Mouse (Mus musculus): ENCODE measurements around the gene Cmtm2b. TPM values are rescaled to one million over a fixed set of nuclear protein-coding genes. Genes with fewer than 3 reads are reported as not detected.
"Not testable (repeated sequence)": the region's sequence is repeated elsewhere in the genome, so short reads cannot be mapped to it uniquely, and the experiment has no call there.

Gene Cmtm2b
- polyA plus RNA-seq, 1 experiment from 2014 or later = not detected

DNA sequence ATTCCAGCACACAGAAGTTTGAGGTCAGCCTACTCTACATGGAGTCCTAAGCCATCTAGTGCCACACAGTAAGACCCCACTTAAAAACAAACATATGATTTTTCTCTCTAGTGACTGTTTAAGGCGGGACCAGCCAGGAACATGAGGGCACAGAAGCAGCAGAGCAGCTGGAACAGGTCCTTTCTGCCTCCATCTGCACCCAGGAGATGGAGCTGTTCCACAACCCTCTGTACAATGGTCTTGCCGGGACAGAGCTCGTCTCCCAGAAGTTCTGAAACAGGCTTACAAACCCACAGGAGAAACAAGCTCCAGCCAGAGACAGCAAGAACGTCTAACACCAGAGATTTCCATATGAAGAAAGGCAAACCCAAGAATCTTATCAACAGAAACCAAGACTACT is 8.7 kb upstream of the Cmtm2b start:
- Histone ChIP-seq H3K4me2 (ENCODE audit: low read depth) (no peak overlapping the region), H3K36me3 (ENCODE audit: control insufficient read depth, insufficient read depth, low read length) (no peaks in the 10 kb centered on the region), H3K27ac (ENCODE audit: low read depth, low read length) (no peak overlapping the region), H3K9ac (ENCODE audit: low read length) (no peak overlapping the region), H3K9me3 (ENCODE audit: control insufficient read depth, low read length) (no peaks in the 10 kb centered on the region), H3K27me3 (ENCODE audit: control insufficient read depth, insufficient read depth, low read length) (no peaks in the 10 kb centered on the region), H3K4me3 (ENCODE audit: low read depth, low read length) (no peak overlapping the region), H3K4me1 (ENCODE audit: control insufficient read depth, insufficient read depth, low read length) (no peaks in the 10 kb centered on the region)
- no peak for DNase-seq (ENCODE audit: low spot score)
- WGBS = 76% methylated on average over 4 of the region's 4 CpGs
- ATAC-seq (ENCODE audit: insufficient read depth, low FRiP score, low TSS enrichment) = no peak

DNA sequence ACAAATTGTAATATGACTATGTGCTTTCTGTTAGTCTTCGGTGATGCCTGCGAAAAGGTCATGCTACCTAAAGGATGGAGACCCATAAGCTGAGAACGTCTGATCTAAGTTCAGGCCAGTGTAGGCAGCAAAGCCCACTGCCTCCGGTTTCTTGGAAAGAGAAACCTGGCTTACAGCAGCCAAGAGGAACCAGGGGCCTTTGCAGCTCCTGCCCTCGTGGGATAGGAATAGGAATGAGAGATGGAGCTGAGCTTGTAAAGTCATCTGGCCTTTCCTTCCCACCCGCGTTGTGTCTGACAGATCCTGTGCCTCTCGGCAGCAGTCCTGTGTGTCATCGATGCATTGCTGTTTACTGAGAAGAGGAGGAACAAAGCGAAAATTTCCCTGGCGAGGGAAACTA is 763 bp upstream of the Cmtm2b start, which contains the start of gene Gm11020:
TSS of gene Gm11020 (plus strand) at position 301 of the 400 bp plus-strand sequence.
- ATAC-seq (ENCODE audit: insufficient read depth, low FRiP score, low TSS enrichment); H3K27me3 ChIP-seq (ENCODE audit: control insufficient read depth, insufficient read depth, low read length); H3K9me3 ChIP-seq (ENCODE audit: control insufficient read depth, low read length); H3K4me3 ChIP-seq (ENCODE audit: low read depth, low read length); H3K4me1 ChIP-seq (ENCODE audit: control insufficient read depth, insufficient read depth, low read length); H3K36me3 ChIP-seq (ENCODE audit: control insufficient read depth, insufficient read depth, low read length); DNase-seq (ENCODE audit: low spot score); H3K4me2 ChIP-seq (ENCODE audit: low read depth); H3K27ac ChIP-seq (ENCODE audit: low read depth, low read length); H3K9ac ChIP-seq (ENCODE audit: low read length): not testable (repeated sequence)
- 85% methylated on average over 7 of the region's 11 CpGs for WGBS

DNA sequence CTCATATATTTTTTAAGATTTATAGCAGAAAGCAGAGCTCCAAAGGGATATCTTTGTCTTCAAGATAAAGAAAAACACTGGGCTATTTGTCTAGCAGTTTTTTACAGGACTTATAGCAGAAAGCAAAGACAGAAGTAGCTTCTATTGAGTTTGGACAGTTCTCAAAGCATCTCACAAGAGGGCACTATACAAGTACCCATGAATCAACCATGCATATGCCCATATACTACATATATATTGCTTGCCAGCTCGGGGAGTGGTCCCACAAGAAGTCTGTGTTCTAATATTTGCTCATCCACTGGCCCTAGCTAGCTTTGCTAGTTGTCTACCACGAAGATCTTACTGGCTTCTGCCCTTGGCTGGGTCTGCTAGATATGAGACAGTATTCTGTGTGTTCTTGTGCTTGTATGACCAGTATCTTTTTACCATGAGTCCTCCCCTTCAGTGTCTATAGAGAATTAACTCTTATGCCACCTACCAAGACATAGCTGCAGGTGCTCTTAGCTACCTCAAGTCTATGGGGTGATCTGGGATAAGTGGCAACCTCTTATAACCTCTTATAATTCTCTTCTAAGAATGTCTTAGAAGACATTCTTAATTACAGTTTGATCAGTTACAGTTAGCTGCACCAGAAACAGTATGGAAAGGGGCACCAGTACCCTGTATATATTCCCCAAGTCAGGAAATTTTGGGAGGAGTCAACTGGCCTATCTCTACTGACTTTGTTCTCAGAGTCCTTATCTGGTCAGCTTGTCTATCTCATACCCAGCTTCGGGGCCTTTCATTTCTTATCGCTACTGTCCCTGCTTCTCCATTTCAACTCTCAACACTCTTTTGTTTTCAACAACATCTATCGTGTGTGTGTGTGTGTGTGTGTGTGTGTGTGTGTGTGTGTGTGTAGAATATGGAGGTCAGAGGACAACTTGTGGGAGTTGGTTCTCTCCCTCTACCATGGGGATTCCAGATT is 10.9 kb downstream of the Cmtm2b start:
- DNase-seq (ENCODE audit: low spot score) (no peak), ATAC-seq (ENCODE audit: insufficient read depth, low FRiP score, low TSS enrichment) (no peak)
- H3K27me3 ChIP-seq (ENCODE audit: control insufficient read depth, insufficient read depth, low read length) = no peaks in the 10 kb centered on the region
- H3K9me3 ChIP-seq (ENCODE audit: control insufficient read depth, low read length) = no peaks in the 10 kb centered on the region
- no peak overlapping the region for H3K4me3 ChIP-seq (ENCODE audit: low read depth, low read length)
- H3K36me3 ChIP-seq (ENCODE audit: control insufficient read depth, insufficient read depth, low read length) = no peaks in the 10 kb centered on the region
- H3K9ac ChIP-seq (ENCODE audit: low read length) = no peak overlapping the region
- no peaks in the 10 kb centered on the region for H3K4me1 ChIP-seq (ENCODE audit: control insufficient read depth, insufficient read depth, low read length)
- H3K27ac ChIP-seq (ENCODE audit: low read depth, low read length) = no peak overlapping the region
- 81% methylated on average over 5 of the region's 5 CpGs for WGBS
- H3K4me2 ChIP-seq (ENCODE audit: low read depth) = no peak overlapping the region

DNA sequence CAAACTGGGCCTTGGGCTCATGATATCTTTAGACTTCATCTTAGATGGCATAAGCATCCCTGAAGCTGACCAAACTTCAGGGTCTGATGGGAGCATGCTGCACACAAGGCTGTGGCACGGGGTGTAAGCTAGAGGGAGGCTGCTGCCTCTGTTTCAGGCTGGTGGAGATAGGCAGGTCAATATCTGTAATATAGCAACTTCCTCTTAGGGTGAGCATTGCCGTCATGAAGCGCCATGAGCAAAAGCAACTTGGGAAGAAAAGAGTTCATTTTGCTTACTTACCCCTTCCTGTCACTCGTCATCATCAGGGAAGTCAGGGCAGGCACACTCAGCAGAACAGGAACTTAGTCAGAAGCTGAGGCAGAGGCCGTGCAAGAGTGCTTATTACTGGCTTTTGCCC is 11.8 kb downstream of the Cmtm2b start:
- H3K4me1 ChIP-seq (ENCODE audit: control insufficient read depth, insufficient read depth, low read length) = no peaks in the 10 kb centered on the region
- no peak for DNase-seq (ENCODE audit: low spot score)
- H3K9me3 ChIP-seq (ENCODE audit: control insufficient read depth, low read length) = no peaks in the 10 kb centered on the region
- ATAC-seq (ENCODE audit: insufficient read depth, low FRiP score, low TSS enrichment) = no peak
- H3K4me2 ChIP-seq (ENCODE audit: low read depth) = no peak overlapping the region
- H3K36me3 ChIP-seq (ENCODE audit: control insufficient read depth, insufficient read depth, low read length) = no peaks in the 10 kb centered on the region
- 77% methylated on average over 5 of the region's 5 CpGs for WGBS
- no peak overlapping the region for H3K27ac ChIP-seq (ENCODE audit: low read depth, low read length)
- no peak overlapping the region for H3K4me3 ChIP-seq (ENCODE audit: low read depth, low read length)
- H3K9ac ChIP-seq (ENCODE audit: low read length) = no peak overlapping the region
- no peaks in the 10 kb centered on the region for H3K27me3 ChIP-seq (ENCODE audit: control insufficient read depth, insufficient read depth, low read length)

DNA sequence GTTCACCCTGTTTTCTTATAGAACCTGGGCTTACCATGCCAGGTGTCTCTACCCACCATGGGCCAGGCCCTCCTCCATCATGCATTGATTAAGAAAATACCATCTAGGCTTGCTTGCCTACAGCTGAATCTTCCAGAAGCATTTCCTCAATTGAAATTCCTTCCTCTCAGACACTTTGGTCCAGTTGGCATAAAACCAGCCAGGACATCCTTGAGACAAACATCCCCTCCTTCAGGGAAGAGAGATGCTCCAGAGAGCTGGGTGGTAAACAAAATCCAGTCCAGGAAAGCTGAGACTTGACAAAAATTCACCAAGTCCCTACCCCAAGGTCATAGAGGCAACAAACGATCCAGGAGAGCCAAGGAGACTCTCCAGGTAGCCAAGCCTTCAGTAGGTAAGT is 12.2 kb downstream of the Cmtm2b start:
- Histone ChIP-seq H3K4me3 (ENCODE audit: low read depth, low read length) (no peak overlapping the region), H3K36me3 (ENCODE audit: control insufficient read depth, insufficient read depth, low read length) (no peaks in the 10 kb centered on the region), H3K27ac (ENCODE audit: low read depth, low read length) (no peak overlapping the region), H3K9ac (ENCODE audit: low read length) (no peak overlapping the region), H3K27me3 (ENCODE audit: control insufficient read depth, insufficient read depth, low read length) (no peaks in the 10 kb centered on the region), H3K9me3 (ENCODE audit: control insufficient read depth, low read length) (no peaks in the 10 kb centered on the region), H3K4me1 (ENCODE audit: control insufficient read depth, insufficient read depth, low read length) (no peaks in the 10 kb centered on the region), H3K4me2 (ENCODE audit: low read depth) (no peak overlapping the region)
- DNase-seq (ENCODE audit: low spot score) (no peak), ATAC-seq (ENCODE audit: insufficient read depth, low FRiP score, low TSS enrichment) (no peak)
- 86% methylated on average over 1 of the region's 1 CpGs for WGBS

DNA sequence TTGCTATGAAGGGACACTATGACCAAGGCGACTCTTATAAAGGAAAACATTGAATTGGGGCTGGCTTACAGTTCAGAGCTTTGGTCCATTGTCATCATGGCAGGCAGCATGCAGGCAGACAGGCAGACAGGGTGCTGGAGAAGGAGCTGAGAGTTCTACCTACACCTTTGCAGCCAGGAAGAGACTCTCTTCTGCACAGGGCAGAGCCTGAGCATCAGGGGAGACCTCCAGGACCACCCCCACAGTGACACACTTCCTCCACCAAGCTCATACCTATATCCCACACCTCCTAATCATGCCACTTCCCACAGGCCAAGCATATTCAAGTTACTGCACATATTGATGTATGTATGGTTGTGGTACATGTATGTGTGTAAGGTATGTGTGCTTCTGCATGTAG is 14.8 kb downstream of the Cmtm2b start:
- no peaks in the 10 kb centered on the region for H3K27me3 ChIP-seq (ENCODE audit: control insufficient read depth, insufficient read depth, low read length)
- no peak overlapping the region for H3K4me2 ChIP-seq (ENCODE audit: low read depth)
- H3K36me3 ChIP-seq (ENCODE audit: control insufficient read depth, insufficient read depth, low read length) = no peaks in the 10 kb centered on the region
- no peak overlapping the region for H3K4me3 ChIP-seq (ENCODE audit: low read depth, low read length)
- peaks cover 3% of the 10 kb centered on the region; the same call in 1 of the 2 replicates for H3K4me1 ChIP-seq (ENCODE audit: control insufficient read depth, insufficient read depth, low read length)
- no peak overlapping the region for H3K27ac ChIP-seq (ENCODE audit: low read depth, low read length)
- no peaks in the 10 kb centered on the region for H3K9me3 ChIP-seq (ENCODE audit: control insufficient read depth, low read length)
- WGBS = 82% methylated on average over 1 of the region's 1 CpGs
- ATAC-seq (ENCODE audit: insufficient read depth, low FRiP score, low TSS enrichment) (no peak), DNase-seq (ENCODE audit: low spot score) (no peak)
- no peak overlapping the region for H3K9ac ChIP-seq (ENCODE audit: low read length)

DNA sequence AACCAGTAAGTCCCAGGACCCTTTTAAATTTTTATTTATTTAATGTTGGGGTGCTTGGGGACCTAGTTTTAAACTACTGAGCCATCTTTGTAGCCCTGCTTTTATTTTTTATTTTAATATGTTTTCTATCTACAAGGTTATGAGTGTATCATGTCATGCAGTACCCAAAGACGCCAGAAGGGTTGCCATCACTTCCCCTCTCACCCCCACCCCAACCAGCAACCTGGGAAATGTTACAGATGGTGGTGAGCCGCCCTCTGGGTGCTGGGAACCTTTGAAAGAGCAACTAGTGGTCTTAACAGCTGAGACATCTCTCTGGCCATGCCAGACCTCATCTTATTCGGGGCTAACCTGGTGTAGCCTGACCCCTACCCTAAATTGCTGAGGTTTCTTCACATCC is 15.9 kb downstream of the Cmtm2b start:
- no peaks in the 10 kb centered on the region for H3K9me3 ChIP-seq (ENCODE audit: control insufficient read depth, low read length)
- no peak overlapping the region for H3K9ac ChIP-seq (ENCODE audit: low read length)
- ATAC-seq (ENCODE audit: insufficient read depth, low FRiP score, low TSS enrichment) (no peak), DNase-seq (ENCODE audit: low spot score) (no peak)
- no peak overlapping the region for H3K4me3 ChIP-seq (ENCODE audit: low read depth, low read length)
- H3K4me1 ChIP-seq (ENCODE audit: control insufficient read depth, insufficient read depth, low read length) = peaks cover 3% of the 10 kb centered on the region; the same call in 1 of the 2 replicates
- no peaks in the 10 kb centered on the region for H3K27me3 ChIP-seq (ENCODE audit: control insufficient read depth, insufficient read depth, low read length)
- H3K27ac ChIP-seq (ENCODE audit: low read depth, low read length) = no peak overlapping the region
- 44% methylated on average over 3 of the region's 3 CpGs for WGBS
- no peak overlapping the region for H3K4me2 ChIP-seq (ENCODE audit: low read depth)
- H3K36me3 ChIP-seq (ENCODE audit: control insufficient read depth, insufficient read depth, low read length) = no peaks in the 10 kb centered on the region

DNA sequence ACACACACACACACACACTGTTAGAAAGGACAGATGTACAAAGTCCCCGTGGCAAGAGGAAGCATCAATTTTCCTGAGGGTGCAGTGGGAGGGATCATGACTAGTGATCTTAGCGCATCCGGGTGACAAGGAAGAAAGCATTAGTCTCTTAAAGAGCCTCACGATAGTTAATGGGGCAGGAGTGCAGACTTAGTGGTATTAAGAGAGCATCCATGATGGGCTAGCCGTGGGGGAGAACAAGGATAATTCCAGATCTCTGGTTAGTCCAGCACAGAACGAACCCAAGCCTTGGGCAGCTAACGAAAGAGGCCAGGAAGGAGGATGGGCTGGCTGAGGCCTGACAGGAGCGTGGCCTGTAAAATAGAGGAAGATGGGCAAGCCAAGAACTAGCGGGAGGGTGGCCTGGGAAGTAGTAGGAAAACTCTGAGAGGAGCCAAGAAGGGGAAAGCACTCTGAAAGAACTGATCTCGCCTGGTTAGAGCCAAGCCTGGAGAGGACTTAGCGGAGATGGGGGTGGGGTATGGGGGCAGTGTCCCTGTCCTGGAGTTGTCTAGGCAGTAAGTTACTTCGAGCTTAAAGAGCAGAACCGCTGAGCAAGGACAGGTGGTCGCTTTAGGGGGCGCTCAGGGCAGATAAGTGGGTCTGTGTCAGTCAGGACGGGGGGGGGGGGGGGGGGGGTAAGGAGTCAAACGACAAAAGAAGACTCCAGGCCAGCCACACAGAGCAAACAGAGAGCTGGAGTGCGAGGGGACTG is 17.4 kb downstream of the Cmtm2b start, which contains the start of gene Cmtm3:
TSS of gene Cmtm3 (plus strand) at position 182 of the 754 bp plus-strand sequence.
- DNase-seq (ENCODE audit: low spot score) (no peak), ATAC-seq (ENCODE audit: insufficient read depth, low FRiP score, low TSS enrichment) (no peak)
- WGBS = 18% methylated on average over 17 of the region's 18 CpGs
- H3K27me3 ChIP-seq (ENCODE audit: control insufficient read depth, insufficient read depth, low read length) = no peaks in the 10 kb centered on the region
- no peaks in the 10 kb centered on the region for H3K36me3 ChIP-seq (ENCODE audit: control insufficient read depth, insufficient read depth, low read length)
- peak within 1 kb of the TSS; percentile 74 for H3K9ac ChIP-seq (ENCODE audit: low read length)
- no peak within 1 kb of the TSS for H3K27ac ChIP-seq (ENCODE audit: low read depth, low read length)
- peak within 1 kb of the TSS; percentile 73 for H3K4me2 ChIP-seq (ENCODE audit: low read depth)
- H3K4me3 ChIP-seq (ENCODE audit: low read depth, low read length) = peak within 1 kb of the TSS; percentile 55
- peaks cover 3% of the 10 kb centered on the region; the same call in 1 of the 2 replicates for H3K4me1 ChIP-seq (ENCODE audit: control insufficient read depth, insufficient read depth, low read length)
- H3K9me3 ChIP-seq (ENCODE audit: control insufficient read depth, low read length) = no peaks in the 10 kb centered on the region
